Mouse (Mus musculus) kidney, adult 2 months (tissue): ENCODE measurements around the gene Pdx1. TPM values are rescaled to one million over a fixed set of nuclear protein-coding genes. Genes with fewer than 3 reads are reported as not detected.

Experiments
- DNase-seq: peaks from one replicate; pipeline ENCODE4 v3.0.0; 2021
- H3K27ac ChIP-seq: fragments of 200-500 bp; 2 replicates; pipeline ENCODE4 v1.5.1; 2012; ENCODE audit warnings: low read depth, low read length, control low read depth, inconsistent platforms; ENCODE audit not compliant: insufficient read depth
- H3K27me3 ChIP-seq: fragments of 200-500 bp; replicated peaks from 2 replicates; pipeline ENCODE4 v1.6.1; 2012; ENCODE audit warnings: mild to moderate bottlenecking, moderate library complexity, low read length, inconsistent platforms; ENCODE audit not compliant: control insufficient read depth, insufficient read depth
- H3K36me3 ChIP-seq: fragments of 200-500 bp; 2 replicates; pipeline ENCODE4 v1.6.1; 2012; ENCODE audit warnings: mild to moderate bottlenecking, moderate library complexity, low read length, inconsistent platforms; ENCODE audit not compliant: control insufficient read depth, insufficient read depth
- H3K4me1 ChIP-seq: fragments of 200-500 bp; 2 replicates; pipeline ENCODE4 v1.6.1; 2011; ENCODE audit warnings: low read length; ENCODE audit not compliant: control insufficient read depth, insufficient read depth
- H3K4me3 ChIP-seq: fragments of 200-500 bp; 2 replicates; pipeline ENCODE4 v1.5.1; 2011; ENCODE audit warnings: mild to moderate bottlenecking, low read depth, low read length, control low read depth; ENCODE audit not compliant: insufficient read depth
- CTCF ChIP-seq: fragments of 200-500 bp; conservative IDR thresholded peaks from 2 replicates; pipeline ENCODE4 v1.5.1; 2011; ENCODE audit warnings: low read depth, mild to moderate bottlenecking, control low read depth, low read length, moderate library complexity, mixed read lengths; ENCODE audit not compliant: insufficient read depth, insufficient read length
- POLR2A ChIP-seq: fragments of 200-500 bp; IDR thresholded peaks from one replicate; pipeline ENCODE4 v1.6.1; 2011; ENCODE audit warnings: low read depth, low read length, control low read depth
- WGBS: fragments of 180-500 bp; shearing (Covaris S2); methylation state at CpG from one replicate; pipeline ENCODE4 v1.1.7; 2018; 5-methylcytosine and 5-hydroxymethylcytosine counted together
- polyA plus RNA-seq: library from polyadenylated mRNA; depleted of rRNA; stranded (reverse); fragments of >200 nt; gene quantifications from 2 replicates; pipeline ENCODE4 v1.2.3, GENCODE M21; 2012

Gene Pdx1
- polyA plus RNA-seq, 1 experiment = not detected

- Histone ChIP-seq H3K27ac (no peak overlapping the region), H3K36me3 (no peaks in the 10 kb centered on the region), H3K27me3 (no peaks in the 10 kb centered on the region), H3K4me1 (no peaks in the 10 kb centered on the region), H3K4me3 (no peak overlapping the region)
- TF ChIP-seq POLR2A = no peak
- no peak for TF ChIP-seq CTCF
- WGBS = 48% methylated on average over 11 of the region's 11 CpGs
- no peak for DNase-seq
Observed at GRCm38 (mm10) chr5:147261899-147262541, 7.7 kb upstream of the Pdx1 start.

GRCm38 (mm10) chr5:147263945-147264344, 5.8 kb upstream of the Pdx1 start:
- WGBS = 43% methylated on average over 4 of the region's 4 CpGs
- Histone ChIP-seq H3K27me3 (peaks cover 2% of the 10 kb centered on the region; the same call in 1 of the 2 replicates), H3K4me1 (no peaks in the 10 kb centered on the region), H3K4me3 (no peak overlapping the region), H3K27ac (no peak overlapping the region), H3K36me3 (no peaks in the 10 kb centered on the region)
- TF ChIP-seq POLR2A (no peak), CTCF (no peak)
- no peak for DNase-seq

GRCm38 (mm10) chr5:147267434-147267833, 2.3 kb upstream of the Pdx1 start:
- Histone ChIP-seq H3K4me3 (no peak overlapping the region), H3K27ac (no peak overlapping the region), H3K27me3 (peaks cover 4% of the 10 kb centered on the region), H3K36me3 (no peaks in the 10 kb centered on the region), H3K4me1 (no peaks in the 10 kb centered on the region)
- TF ChIP-seq CTCF (no peak), POLR2A (no peak)
- WGBS = 19% methylated on average over 6 of the region's 6 CpGs
- DNase-seq = no peak

- TF ChIP-seq CTCF (no peak), POLR2A (no peak)
- no peak overlapping the region for H3K27ac ChIP-seq
- no peaks in the 10 kb centered on the region for H3K36me3 ChIP-seq
- no peaks in the 10 kb centered on the region for H3K4me1 ChIP-seq
- DNase-seq = no peak
- no peak overlapping the region for H3K4me3 ChIP-seq
- 6% methylated on average over 8 of the region's 8 CpGs for WGBS
- H3K27me3 ChIP-seq = peaks cover 7% of the 10 kb centered on the region
Observed at GRCm38 (mm10) chr5:147268728-147269127, 1.0 kb upstream of the Pdx1 start.

- H3K4me1 ChIP-seq = no peaks in the 10 kb centered on the region
- peaks cover 7% of the 10 kb centered on the region for H3K27me3 ChIP-seq
- TF ChIP-seq CTCF = no peak
- TF ChIP-seq POLR2A = no peak
Observed at GRCm38 (mm10) chr5:147269371-147269770, 388 bp upstream of the Pdx1 start.

GRCm38 (mm10) chr5:147270673-147271655, 1.2 kb downstream of the Pdx1 start:
- TF ChIP-seq CTCF = no peak
- TF ChIP-seq POLR2A = no peak
- H3K27me3 ChIP-seq = peaks cover 7% of the 10 kb centered on the region
- no peaks in the 10 kb centered on the region for H3K36me3 ChIP-seq
- no peak overlapping the region for H3K27ac ChIP-seq
- no peaks in the 10 kb centered on the region for H3K4me1 ChIP-seq
- 6% methylated on average over 29 of the region's 29 CpGs for WGBS
- no peak overlapping the region for H3K4me3 ChIP-seq
- no peak for DNase-seq

More at GRCm38 (mm10) chr5:147269371-147269770, 388 bp upstream of the Pdx1 start:
- DNase-seq = no peak
- 4% methylated on average over 6 of the region's 6 CpGs for WGBS
- Histone ChIP-seq H3K36me3 (no peaks in the 10 kb centered on the region), H3K4me3 (no peak overlapping the region), H3K27ac (no peak overlapping the region)

- H3K4me1 ChIP-seq = no peaks in the 10 kb centered on the region
- no peak overlapping the region for H3K4me3 ChIP-seq
- no peak overlapping the region for H3K27ac ChIP-seq
- H3K27me3 ChIP-seq = peaks cover 8% of the 10 kb centered on the region
- no peak for TF ChIP-seq POLR2A
- TF ChIP-seq CTCF = no peak
- DNase-seq = no peak
- WGBS = 22% methylated on average over 12 of the region's 12 CpGs
- H3K36me3 ChIP-seq = no peaks in the 10 kb centered on the region
Observed at GRCm38 (mm10) chr5:147272046-147272807, 2.5 kb downstream of the Pdx1 start.
